Mouse (Mus musculus): ENCODE results near the gene Nbas.

DNA sequence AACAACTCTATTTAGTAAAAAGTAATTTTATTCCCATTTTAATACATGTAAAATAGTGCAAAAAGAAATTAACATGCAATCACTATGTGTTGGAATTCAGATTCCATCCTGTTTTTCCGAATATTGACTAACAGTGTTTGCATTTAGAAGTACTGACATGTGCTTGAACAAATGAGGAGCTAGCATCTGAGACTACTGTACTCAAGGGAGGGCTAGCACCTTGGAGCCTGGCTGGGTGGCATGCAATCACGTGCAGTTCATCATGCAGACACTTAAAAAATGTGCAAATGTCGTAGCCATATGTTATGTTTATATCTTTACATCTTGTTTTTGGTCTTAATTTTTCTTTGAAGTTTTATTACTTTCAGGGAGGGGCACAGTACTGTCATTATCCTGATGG lies 45.5 kb downstream of the Nbas start:
- TF ChIP-seq CTCF (IDR thresholded peaks at IDR 0.05; ENCODE audit: borderline replicate concordance, extremely low read depth, insufficient read depth, insufficient read length) (no peak), POLR2A (IDR thresholded peaks at IDR 0.05; ENCODE audit: borderline replicate concordance, extremely low read depth, insufficient read depth, insufficient read length, poor library complexity, severe bottlenecking) (no peak)
